Mouse (Mus musculus) forebrain, embryonic 10.5 days (tissue): ENCODE data around the gene Slc8a1. TPM values are rescaled to one million over a fixed set of nuclear protein-coding genes. Genes with fewer than 3 reads are reported as not detected.

Source experiments
- DNase-seq: peaks from one replicate; pipeline ENCODE4 v3.0.0-alpha.2; 2017; ENCODE audit warnings: low spot score; ENCODE audit errors: extremely low spot score
- H3K27ac ChIP-seq: fragments of 300-500 bp; sonication (generic); 2 replicates; pipeline ENCODE4 v1.5.1; 2016; ENCODE audit warnings: mild to moderate bottlenecking
- H3K27me3 ChIP-seq: fragments of 300-500 bp; sonication (generic); 2 replicates; pipeline ENCODE4 v1.6.1; 2016; ENCODE audit warnings: mild to moderate bottlenecking; ENCODE audit not compliant: poor library complexity, severe bottlenecking
- H3K36me3 ChIP-seq: fragments of 300-500 bp; sonication (generic); replicated peaks from 2 replicates; pipeline ENCODE4 v1.6.1; 2016; ENCODE audit warnings: mild to moderate bottlenecking, moderate library complexity
- H3K4me1 ChIP-seq: fragments of 300-500 bp; sonication (generic); 2 replicates; pipeline ENCODE4 v1.6.1; 2016
- H3K4me3 ChIP-seq: fragments of 300-500 bp; sonication (generic); 2 replicates; pipeline ENCODE4 v1.5.1; 2016; ENCODE audit warnings: mild to moderate bottlenecking, moderate library complexity
- H3K9me3 ChIP-seq: fragments of 300-500 bp; sonication (generic); 2 replicates; pipeline ENCODE4 v1.6.1; 2016; ENCODE audit warnings: mild to moderate bottlenecking, moderate library complexity
- WGBS: fragments of 180-500 bp; shearing (Covaris S2); methylation state at CpG from one replicate; pipeline ENCODE4 v1.1.7; 2016; 5-methylcytosine and 5-hydroxymethylcytosine counted together
- polyA plus RNA-seq: library from polyadenylated mRNA; unstranded; fragments of >200 nt; fragmentation: Nextera tagmentation; extraction: Ambion mirVana; gene quantifications from 2 replicates; pipeline ENCODE4 v1.2.1, GENCODE M21; 2016

Gene Slc8a1
- polyA plus RNA-seq, 1 experiment from 2014 or later = 0.69 TPM

DNA sequence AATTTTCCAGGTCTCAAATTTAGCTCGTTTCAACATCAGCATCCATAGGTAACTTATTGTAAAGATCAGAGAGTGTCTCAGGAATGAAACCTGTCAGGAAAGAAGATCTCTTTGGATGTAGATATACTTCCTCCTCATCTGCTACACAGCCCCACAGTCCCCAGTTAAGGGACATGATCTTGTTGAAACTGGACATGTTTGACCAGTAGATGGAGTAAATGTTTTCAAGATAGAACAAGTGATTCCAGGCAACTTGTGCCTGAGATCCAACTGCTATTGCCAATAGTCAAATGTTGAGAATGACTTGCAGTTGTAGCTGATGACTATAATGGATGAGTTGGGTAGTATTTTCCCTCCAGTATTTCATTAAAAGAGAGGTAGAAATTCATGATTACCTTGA lies 260.8 kb downstream of the Slc8a1 start:
- DNase-seq = no peak
- H3K9me3 ChIP-seq = no peaks in the 10 kb centered on the region
- peaks cover 49% of the 10 kb centered on the region for H3K27me3 ChIP-seq
- 89% methylated on average over 1 of the region's 1 CpGs for WGBS
- no peak overlapping the region for H3K27ac ChIP-seq
- peaks cover 21% of the 10 kb centered on the region for H3K4me1 ChIP-seq
- H3K36me3 ChIP-seq = no peaks in the 10 kb centered on the region
- H3K4me3 ChIP-seq = no peak overlapping the region

DNA sequence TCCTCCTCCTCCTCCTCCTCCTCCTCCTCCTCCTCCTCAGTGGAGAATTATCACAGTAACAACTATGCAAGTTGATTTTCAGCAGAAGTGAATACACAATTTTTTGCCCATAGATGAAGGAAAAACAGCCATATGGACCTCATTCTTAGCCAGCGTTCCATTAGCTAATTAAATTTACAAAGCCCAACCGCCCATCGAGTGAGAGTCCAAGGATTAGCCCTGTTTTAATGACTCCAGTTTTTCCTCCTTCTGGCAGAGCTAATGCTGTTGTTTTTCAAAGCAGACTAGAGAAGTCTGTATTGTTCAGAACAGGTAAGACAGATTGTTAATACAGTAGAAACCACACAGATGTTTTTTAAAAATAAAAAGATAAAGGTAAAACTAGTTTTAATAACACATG lies 264.8 kb downstream of the Slc8a1 start:
- Histone ChIP-seq H3K9me3 (no peaks in the 10 kb centered on the region), H3K27ac (no peak overlapping the region), H3K27me3 (peaks cover 48% of the 10 kb centered on the region), H3K4me1 (peaks cover 5% of the 10 kb centered on the region), H3K36me3 (no peaks in the 10 kb centered on the region), H3K4me3 (no peak overlapping the region)
- DNase-seq = no peak
- 31% methylated on average over 3 of the region's 3 CpGs for WGBS

DNA sequence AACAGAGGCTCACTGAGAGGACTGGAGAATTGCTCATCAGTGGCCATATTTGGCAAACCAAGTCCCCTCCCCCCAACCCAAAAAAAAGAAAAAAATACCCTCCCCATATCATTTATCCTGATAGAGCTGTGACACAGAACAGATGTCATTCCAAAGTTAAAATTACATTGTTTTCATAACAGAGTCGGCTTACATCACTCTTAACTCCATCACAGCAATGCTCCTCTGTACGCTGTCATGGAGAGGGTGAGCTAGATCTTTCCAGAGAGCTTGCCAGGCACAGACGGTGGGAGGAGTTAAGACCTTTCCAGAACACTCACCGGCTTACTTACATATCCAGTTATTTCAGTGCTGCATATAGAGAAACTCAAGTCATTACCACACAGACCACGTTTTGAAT lies 269.2 kb downstream of the Slc8a1 start:
- 89% methylated on average over 5 of the region's 5 CpGs for WGBS
- H3K36me3 ChIP-seq = no peaks in the 10 kb centered on the region
- H3K9me3 ChIP-seq = no peaks in the 10 kb centered on the region
- peaks cover 10% of the 10 kb centered on the region; the same call in 1 of the 2 replicates for H3K27me3 ChIP-seq
- H3K27ac ChIP-seq = no peak overlapping the region
- H3K4me3 ChIP-seq = no peak overlapping the region
- no peak for DNase-seq
- no peaks in the 10 kb centered on the region for H3K4me1 ChIP-seq

DNA sequence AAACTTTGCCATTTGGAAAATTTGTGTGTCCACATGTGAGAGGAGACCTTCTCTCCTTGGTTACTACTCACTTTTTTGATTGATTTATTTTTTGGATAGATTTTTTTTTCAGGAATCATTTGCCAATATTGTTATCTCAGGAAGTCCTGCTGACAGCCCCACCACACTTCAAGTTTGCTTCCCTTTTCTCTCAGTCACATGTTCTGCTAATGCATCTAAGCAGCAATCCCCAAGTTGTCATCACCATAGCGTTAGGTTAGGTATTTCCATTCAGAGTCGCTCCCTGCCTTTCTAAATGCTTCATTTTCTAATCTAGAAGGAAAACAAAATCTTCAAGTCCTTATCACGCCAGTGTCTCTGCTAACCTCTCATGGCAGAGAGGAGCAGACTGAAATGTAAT lies 278.8 kb downstream of the Slc8a1 start:
- no peak for DNase-seq
- no peak overlapping the region for H3K27ac ChIP-seq
- no peak overlapping the region for H3K4me3 ChIP-seq
- no peaks in the 10 kb centered on the region for H3K27me3 ChIP-seq
- no peaks in the 10 kb centered on the region for H3K36me3 ChIP-seq
- H3K4me1 ChIP-seq = peaks cover 9% of the 10 kb centered on the region
- 92% methylated on average over 3 of the region's 3 CpGs for WGBS
- H3K9me3 ChIP-seq = no peaks in the 10 kb centered on the region

DNA sequence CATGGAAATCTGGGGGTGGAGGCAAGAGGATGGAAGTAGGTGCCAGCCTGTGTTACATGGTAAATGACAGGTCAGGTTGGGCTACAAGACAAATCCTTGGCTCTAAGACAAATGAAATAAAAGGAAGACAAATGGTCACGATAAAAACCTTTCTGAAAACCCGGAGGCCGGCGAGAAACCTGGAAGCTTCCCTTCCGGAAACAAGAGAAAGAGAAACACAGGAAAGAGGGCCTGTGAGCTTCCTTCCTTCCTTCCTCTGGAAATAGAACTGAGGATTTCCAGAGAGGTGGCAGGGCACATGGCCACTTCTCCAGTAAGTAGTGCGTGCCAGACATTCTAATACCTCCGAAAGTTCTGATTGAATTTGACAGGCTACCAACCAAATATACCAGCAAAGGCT lies 282.2 kb downstream of the Slc8a1 start:
- DNase-seq = no peak
- Histone ChIP-seq H3K27me3 (no peaks in the 10 kb centered on the region), H3K4me3 (no peak overlapping the region), H3K36me3 (no peaks in the 10 kb centered on the region), H3K9me3 (no peaks in the 10 kb centered on the region), H3K27ac (no peak overlapping the region), H3K4me1 (peaks cover 9% of the 10 kb centered on the region)
- 91% methylated on average over 7 of the region's 7 CpGs for WGBS

DNA sequence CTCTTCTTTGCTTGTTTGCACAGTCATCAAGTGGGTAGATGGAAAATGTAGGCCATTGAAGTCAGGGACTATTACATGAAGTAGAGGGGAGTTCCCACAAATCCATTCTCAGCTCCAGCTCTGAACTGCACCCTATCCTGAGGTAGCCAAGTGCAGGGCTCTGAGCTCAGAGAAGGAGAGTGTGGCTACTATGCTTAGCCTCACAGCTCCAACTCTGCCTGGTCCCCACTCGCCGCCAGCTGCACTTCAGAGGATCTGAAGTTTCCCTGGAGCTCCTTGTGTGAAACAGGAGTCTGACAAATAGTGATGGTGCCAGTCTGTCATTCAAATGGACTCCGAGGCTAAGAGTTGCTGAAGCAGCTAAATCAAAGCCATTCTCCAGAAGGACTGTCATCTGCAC lies 282.9 kb downstream of the Slc8a1 start:
- Histone ChIP-seq H3K4me1 (peaks cover 2% of the 10 kb centered on the region), H3K36me3 (no peaks in the 10 kb centered on the region), H3K9me3 (no peaks in the 10 kb centered on the region), H3K27ac (no peak overlapping the region), H3K27me3 (no peaks in the 10 kb centered on the region), H3K4me3 (no peak overlapping the region)
- no peak for DNase-seq
- 70% methylated on average over 3 of the region's 3 CpGs for WGBS

DNA sequence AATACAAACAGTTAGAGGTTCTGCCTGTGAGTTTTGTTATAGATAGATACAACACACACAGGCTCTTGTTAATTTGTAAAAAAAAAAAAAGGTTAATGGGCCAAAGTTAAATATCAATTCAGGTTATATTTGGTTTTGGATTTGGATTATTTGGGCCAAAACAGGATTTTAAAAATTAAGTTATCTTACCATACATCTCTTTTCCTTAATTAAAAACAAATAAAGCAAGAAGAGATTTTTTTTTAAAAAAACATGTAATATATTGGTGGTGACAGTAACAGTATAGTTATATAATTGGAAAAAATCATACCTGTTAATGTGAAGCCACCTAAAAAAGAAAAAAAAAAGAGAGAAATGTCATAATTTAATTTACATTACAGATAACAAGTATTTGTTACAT lies 296.7 kb downstream of the Slc8a1 start, which contains the start of gene Gm11096:
TSS of gene Gm11096 (plus strand) at position 301 of the 400 bp plus-strand sequence.
- no peak within 1 kb of the TSS for H3K4me3 ChIP-seq
- no peaks in the 10 kb centered on the region for H3K4me1 ChIP-seq
- no peak within 1 kb of the TSS for H3K27ac ChIP-seq
- H3K9me3 ChIP-seq = no peaks in the 10 kb centered on the region
- no peaks in the 10 kb centered on the region for H3K36me3 ChIP-seq
- DNase-seq = no peak
- H3K27me3 ChIP-seq = no peaks in the 10 kb centered on the region

DNA sequence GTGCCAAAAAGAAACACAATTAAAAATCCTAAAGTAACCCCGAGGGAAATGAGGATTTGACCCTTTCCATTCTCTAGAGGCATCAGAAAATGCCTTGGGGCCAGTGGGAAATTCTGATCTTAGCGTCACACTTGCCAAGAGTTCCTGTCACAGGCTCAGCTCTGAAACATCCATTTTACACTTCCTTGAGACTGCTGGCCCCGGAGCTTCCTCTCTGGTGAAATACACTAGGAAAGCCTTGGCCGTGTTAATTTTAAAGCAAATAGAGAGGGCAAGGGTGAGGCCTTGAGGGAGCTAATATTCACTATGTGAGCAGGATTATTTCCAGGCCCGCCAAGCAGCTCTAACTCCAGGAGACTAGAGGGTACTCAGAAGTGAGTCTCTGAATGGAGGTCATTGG lies 305.0 kb downstream of the Slc8a1 start:
- Histone ChIP-seq H3K27ac (no peak overlapping the region), H3K4me3 (no peak overlapping the region), H3K27me3 (no peaks in the 10 kb centered on the region), H3K36me3 (no peaks in the 10 kb centered on the region), H3K9me3 (no peaks in the 10 kb centered on the region), H3K4me1 (peaks cover 15% of the 10 kb centered on the region)
- WGBS = 58% methylated on average over 5 of the region's 5 CpGs
- DNase-seq = no peak

DNA sequence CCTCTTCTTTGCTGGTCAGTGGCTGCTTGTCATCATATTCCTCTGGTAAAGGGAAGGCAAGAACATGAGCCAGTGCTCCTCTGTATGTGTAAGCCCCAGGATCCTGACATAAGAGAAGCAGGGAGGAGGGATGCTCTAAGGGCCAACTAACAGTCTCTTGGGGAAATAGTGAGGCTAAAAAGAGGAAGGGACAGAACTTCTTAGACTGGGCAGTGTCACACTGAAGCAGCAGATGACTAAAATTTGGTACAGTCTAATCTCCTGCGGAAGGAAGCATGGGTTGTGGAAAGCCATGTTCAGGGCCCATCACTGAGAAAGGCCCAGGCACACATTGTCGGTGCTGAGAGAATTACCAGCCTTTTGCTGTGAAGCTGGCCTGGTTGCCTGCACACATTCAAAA lies 305.4 kb downstream of the Slc8a1 start:
- H3K27me3 ChIP-seq = no peaks in the 10 kb centered on the region
- H3K4me1 ChIP-seq = peaks cover 15% of the 10 kb centered on the region
- no peaks in the 10 kb centered on the region for H3K9me3 ChIP-seq
- no peak for DNase-seq
- H3K27ac ChIP-seq = no peak overlapping the region
- H3K36me3 ChIP-seq = no peaks in the 10 kb centered on the region
- WGBS = 94% methylated on average over 2 of the region's 2 CpGs
- H3K4me3 ChIP-seq = no peak overlapping the region

DNA sequence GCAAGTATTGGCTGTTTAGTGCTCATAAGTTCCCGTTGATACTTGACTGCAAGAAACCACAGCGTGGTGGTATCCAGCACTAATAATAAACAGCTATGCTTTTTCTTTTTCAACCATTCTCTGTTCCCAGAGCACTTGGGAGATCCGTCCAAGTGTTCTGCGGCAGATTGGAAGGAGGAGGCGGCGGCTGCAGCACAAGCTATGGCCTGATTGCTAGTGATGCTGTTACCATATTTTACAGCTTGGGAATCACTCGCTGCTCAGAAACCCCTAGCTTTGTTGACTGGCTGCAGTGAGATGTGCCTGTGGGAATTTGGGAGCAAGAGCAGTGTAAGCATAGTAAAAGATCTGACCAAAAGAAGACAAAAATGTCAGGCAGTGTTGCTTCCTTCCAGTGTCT lies 310.9 kb downstream of the Slc8a1 start:
- H3K27ac ChIP-seq = no peak overlapping the region
- DNase-seq = no peak
- H3K9me3 ChIP-seq = no peaks in the 10 kb centered on the region
- WGBS = 92% methylated on average over 7 of the region's 7 CpGs
- peaks cover 6% of the 10 kb centered on the region for H3K4me1 ChIP-seq
- no peak overlapping the region for H3K4me3 ChIP-seq
- H3K36me3 ChIP-seq = no peaks in the 10 kb centered on the region
- H3K27me3 ChIP-seq = no peaks in the 10 kb centered on the region

DNA sequence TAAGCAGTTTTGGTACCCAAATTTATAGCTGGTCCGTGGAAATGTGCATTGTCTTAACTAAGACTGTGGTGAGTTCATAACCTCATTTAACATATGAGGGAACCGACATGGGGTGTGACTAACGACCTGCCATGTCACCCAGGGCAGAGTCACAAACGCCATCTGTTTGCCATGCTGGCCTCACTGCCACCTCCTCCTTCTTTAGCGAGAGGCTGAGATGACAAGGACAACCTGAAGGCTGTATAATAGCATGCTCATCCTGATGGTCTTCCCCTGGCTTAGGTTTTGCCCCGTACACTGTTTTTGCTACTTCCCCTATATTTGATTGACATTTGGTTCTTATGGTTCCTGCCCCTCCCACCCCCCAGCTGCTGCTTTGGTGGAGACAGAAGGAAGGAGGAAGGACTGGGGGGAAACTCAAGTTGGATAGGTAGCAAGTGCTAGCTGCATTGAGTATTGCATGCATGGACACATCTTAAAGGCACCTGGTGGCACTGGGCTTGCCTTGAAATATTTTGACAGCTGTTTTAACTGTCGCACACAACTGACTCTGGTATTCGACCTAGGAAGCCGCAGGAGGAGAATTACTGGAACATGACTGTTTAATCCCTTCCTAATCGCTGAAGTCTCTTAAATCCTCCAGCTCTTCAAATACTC lies 313.8 kb downstream of the Slc8a1 start:
- 63% methylated on average over 10 of the region's 10 CpGs for WGBS
- Histone ChIP-seq H3K4me3 (no peak overlapping the region), H3K27me3 (no peaks in the 10 kb centered on the region), H3K36me3 (no peaks in the 10 kb centered on the region), H3K27ac (no peak overlapping the region), H3K4me1 (peaks cover 16% of the 10 kb centered on the region), H3K9me3 (no peaks in the 10 kb centered on the region)
- DNase-seq = no peak

DNA sequence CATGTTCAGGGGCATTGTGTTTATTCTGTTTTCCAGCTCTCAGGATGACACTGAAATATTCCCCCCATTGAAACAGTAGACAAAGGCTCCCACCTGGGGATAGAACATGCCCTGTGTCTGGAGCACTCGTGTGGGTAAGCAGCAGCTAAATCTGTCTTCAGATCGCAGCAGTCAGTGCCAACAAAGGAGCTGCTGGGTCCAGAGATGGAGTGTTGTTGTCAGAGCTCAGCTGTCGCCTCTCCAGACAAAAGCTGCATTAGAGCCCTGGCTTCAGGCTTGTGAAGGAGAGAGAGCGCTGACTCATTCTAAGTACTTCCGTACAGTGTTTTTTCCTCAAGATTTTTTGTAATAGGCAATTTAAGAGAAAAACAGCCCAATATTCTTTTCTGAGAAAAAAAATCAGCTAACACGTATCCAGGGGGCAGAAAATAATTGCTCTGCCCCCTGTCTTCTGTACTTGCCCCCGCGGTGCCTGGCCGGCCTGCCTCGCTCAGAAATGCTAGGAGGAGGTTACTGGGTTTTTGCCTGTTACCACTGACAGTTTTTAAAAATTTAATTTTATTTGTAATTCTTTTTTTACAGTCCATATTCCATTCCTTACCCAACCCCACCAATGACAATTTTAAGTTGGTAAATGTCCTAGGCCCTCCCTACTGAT lies 318.2 kb downstream of the Slc8a1 start:
- Histone ChIP-seq H3K27ac (peak overlapping the region; percentile 53; the same call in 1 of the 2 replicates), H3K4me3 (no peak overlapping the region), H3K27me3 (no peaks in the 10 kb centered on the region), H3K9me3 (no peaks in the 10 kb centered on the region), H3K4me1 (peaks cover 20% of the 10 kb centered on the region), H3K36me3 (no peaks in the 10 kb centered on the region)
- 58% methylated on average over 10 of the region's 10 CpGs for WGBS
- no peak for DNase-seq

DNA sequence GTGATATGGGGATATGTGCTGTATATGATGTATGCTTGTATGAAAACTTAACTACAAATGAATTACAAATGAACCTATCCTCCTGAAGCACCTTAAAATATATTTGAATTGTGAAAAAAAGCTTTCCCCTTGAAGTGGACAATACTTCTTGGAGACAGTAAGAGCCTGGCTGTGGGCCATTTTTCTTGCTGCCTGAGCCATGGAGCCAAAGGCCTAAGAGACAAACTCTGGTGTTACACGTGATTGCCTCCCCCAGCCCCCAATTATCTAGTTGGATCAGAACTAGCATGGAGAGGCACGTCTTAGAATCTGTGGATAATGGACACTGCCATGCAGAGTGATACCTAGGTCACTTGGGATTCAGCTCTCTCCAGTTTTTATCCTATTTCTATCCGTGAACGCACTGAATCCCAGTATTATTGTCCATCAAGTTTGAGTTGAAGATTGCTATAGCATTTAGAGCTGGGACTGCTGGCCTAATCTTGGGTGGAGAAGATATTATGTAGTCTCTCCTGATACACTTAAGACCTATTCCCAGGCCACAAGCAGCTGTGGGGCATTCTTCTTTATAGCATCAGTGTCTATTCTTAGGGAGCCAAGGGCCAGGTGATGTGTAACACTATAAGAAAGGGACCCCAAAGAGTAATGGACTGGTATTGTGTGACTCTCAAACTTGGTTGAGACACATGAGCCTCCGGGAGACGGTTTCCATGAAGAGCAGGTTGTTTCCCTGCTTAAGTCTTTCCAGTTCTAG lies 321.6 kb downstream of the Slc8a1 start:
- Histone ChIP-seq H3K27ac (no peak overlapping the region), H3K27me3 (no peaks in the 10 kb centered on the region), H3K4me3 (no peak overlapping the region), H3K36me3 (no peaks in the 10 kb centered on the region), H3K9me3 (no peaks in the 10 kb centered on the region), H3K4me1 (peaks cover 13% of the 10 kb centered on the region)
- DNase-seq = no peak
- 84% methylated on average over 6 of the region's 6 CpGs for WGBS
